Mouse (Mus musculus) cerebellum, adult 18-20 months (tissue): ENCODE data around the gene Hsd17b3.

Experiments
- DNase-seq, 2 experiments: peaks; one replicate each; pipeline ENCODE4 v3.0.0; 2021

Hsd17b3 gene

GRCm38 (mm10) chr13:64018586-64019141, 70.4 kb downstream of the Hsd17b3 start:
- no peak for DNase-seq

- no peak for DNase-seq
Observed at GRCm38 (mm10) chr13:64016048-64016447, 73.0 kb downstream of the Hsd17b3 start.

GRCm38 (mm10) chr13:64011157-64011556, 77.9 kb downstream of the Hsd17b3 start:
- DNase-seq: no peak
